Comparison of ENCODE assay signal across 10 mouse cellular contexts in the genomic region with DNA sequence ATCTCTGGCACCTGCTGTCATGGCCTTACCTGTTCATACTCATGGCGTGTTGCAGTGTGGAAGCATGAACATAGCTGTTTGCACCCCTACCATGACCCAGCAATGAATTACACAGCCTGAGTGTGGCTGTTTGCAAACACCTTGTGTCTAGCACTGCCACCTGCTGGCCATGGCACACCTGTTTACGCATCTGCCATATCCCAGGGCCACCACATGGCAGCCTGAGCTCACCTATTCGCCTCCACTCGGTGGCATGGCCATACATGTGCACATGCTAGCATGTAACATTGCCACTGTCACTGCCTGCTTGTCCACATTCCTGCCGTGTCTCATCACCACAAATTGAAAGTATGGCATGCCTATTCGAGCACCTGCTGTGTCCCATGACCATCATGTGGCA. TPM values are rescaled to one million over a fixed set of nuclear protein-coding genes. Genes with fewer than 3 reads are reported as not detected.
DNase-seq lines count a peak whose midpoint lies in the region; TF ChIP-seq lines count a peak whose summit lies in the region.
"Had no signal": no experiment of that assay in that cellular context is flagged by ENCODE, and none has a peak within 500 bp of the region (broad histone marks: within the 10 kb centered on the region; RNA-seq: fewer than 3 reads in every experiment).

No protein-coding gene starts in this region.

- TF ChIP-seq CTCF in layer of hippocampus, adult 2 months (conservative IDR thresholded peaks at IDR 0.05) = peak; percentile 51
- peak; percentile 22 for TF ChIP-seq CTCF in E14TG2a.4 (conservative IDR thresholded peaks at IDR 0.05; ENCODE audit: low read length)

- H3K36me3 ChIP-seq in E14TG2a.4 (ENCODE audit: insufficient read depth, low read length) = no peaks in the 10 kb centered on the region
- H3K36me3 ChIP-seq: liver, embryonic 13.5 days had no signal

- H3K4me3 ChIP-seq in layer of hippocampus, adult 2 months = no peak overlapping the region
- no peak overlapping the region for H3K4me3 ChIP-seq in E14TG2a.4 (replicated peaks; ENCODE audit: low read length)
- H3K4me3 ChIP-seq: liver, embryonic 13.5 days had no signal

- DNase-seq in cerebellum, postnatal 25 days = peak; percentile 32 to 48
- DNase-seq in cerebellum, adult 8-10 months = no peak
- DNase-seq in layer of hippocampus, adult 2 months (ENCODE audit: low spot score in 2 of 2) = no peak
- DNase-seq in layer of hippocampus, adult 18-20 months (ENCODE audit: low spot score in 2 of 2) = no peak
- peak; percentile 13 for DNase-seq in lung, postnatal 14 days
- no peak for DNase-seq in adrenal gland, adult 2 months
- DNase-seq in frontal cortex, postnatal 36 days (ENCODE audit: low spot score in 2 of 2) = no peak
- DNase-seq: adrenal gland, adult 8-10 months; liver, embryonic 13.5 days had no signal

- no peak overlapping the region for H3K27ac ChIP-seq in layer of hippocampus, adult 2 months
- H3K27ac ChIP-seq: liver, embryonic 13.5 days had no signal

- H3K9me3 ChIP-seq in E14TG2a.4 (ENCODE audit: low read length) = no peaks in the 10 kb centered on the region
- H3K9me3 ChIP-seq: liver, embryonic 13.5 days had no signal

- H3K4me1 ChIP-seq in E14TG2a.4 (replicated peaks; ENCODE audit: low read depth, low read length) = peaks cover 19% of the 10 kb centered on the region
- H3K4me1 ChIP-seq: liver, embryonic 13.5 days had no signal

- peaks cover 15% of the 10 kb centered on the region; the same call in 1 of the 2 replicates for H3K27me3 ChIP-seq in E14TG2a.4 (ENCODE audit: insufficient read depth, low read length)
- H3K27me3 ChIP-seq: liver, embryonic 13.5 days had no signal

RNA-seq across cellular contexts. Expression of gene Gnaz, which starts 37.4 kb away (rescaled TPM):
- 100 to 1,000 TPM in 1 of 2 experiments, 10 to 100 TPM in 1; 96.7 to 106 TPM for total RNA-seq in layer of hippocampus, adult 2 months (2021)
- 100 to 1,000 TPM; 104 to 111 TPM for total RNA-seq in layer of hippocampus, adult 18-20 months (2021)
- 1 to 10 TPM; 2.3 to 8.2 TPM for total RNA-seq in adrenal gland, adult 2 months (2021)
- polyA plus RNA-seq in adrenal gland, adult 2 months (2012; rRNA removed) = 2.4 and 7.4 TPM in 2 replicates

Comparison
In these comparisons a context has a peak if more than half of its experiments do, and no peak if none do; other contexts are left out.
1. DNase-seq: peak in cerebellum, postnatal 25 days (2 of 2) and lung, postnatal 14 days (single experiment); none in cerebellum, adult 8-10 months (single experiment), layer of hippocampus, adult 2 months (0 of 2), layer of hippocampus, adult 18-20 months (0 of 2), adrenal gland, adult 2 months (single experiment) and frontal cortex, postnatal 36 days (0 of 2).
2. RNA of gene Gnaz, which starts 37.4 kb away (total RNA-seq): 104 to 111 TPM in layer of hippocampus, adult 18-20 months and 96.7 to 106 TPM in layer of hippocampus, adult 2 months; 2.3 to 8.2 TPM in adrenal gland, adult 2 months; every median in the first group is over 10 times any median in the second.